Mouse (Mus musculus): Measurements from ENCODE around the gene Plekho1. TPM values are rescaled to one million over a fixed set of nuclear protein-coding genes. Genes with fewer than 3 reads are reported as not detected.
"Not testable (repeated sequence)": the region's sequence is repeated elsewhere in the genome, so short reads cannot be mapped to it uniquely, and the experiment has no call there.

Gene Plekho1
- polyA plus RNA-seq, 2 experiments, result 3.6 to 9.0 TPM

DNA sequence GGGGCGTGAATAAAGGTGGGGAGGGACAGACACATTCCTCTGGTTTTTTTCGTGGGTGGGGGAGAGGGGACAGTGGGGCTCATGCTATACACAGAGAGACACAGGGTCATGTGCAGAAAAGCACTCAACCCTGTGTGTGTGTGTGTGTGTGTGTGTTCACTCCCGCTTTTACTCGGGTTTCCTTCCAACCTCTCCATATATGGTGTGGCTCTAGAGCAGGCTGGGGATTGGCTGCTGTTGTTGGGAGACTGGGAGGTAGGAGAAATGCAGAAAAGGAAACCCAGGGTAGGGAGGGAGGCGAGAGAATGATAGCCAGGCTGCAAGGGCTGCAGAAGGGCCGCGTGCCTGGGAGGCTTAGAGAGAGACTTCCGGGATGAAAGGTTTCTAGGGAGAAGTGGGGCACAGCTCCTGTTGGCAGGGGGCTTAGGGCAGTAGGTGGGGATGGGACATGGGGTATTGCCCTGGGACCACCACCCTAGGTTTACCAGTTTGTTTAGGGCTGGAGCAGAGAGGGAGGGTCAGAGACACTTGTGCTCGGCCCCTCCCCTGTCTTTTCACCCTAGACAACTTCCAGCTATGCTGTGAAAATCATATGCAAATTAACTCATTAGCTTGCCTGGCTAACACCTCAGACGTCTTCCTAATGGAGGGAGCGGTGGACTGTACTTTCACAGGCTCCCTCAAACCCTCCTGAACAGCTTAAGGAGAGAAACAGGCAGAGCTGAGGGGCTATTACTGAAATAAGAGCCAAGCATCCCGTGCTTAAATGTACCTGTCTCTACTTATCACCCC lies 10.4 kb downstream of the Plekho1 start:
- H3K27me3 ChIP-seq (ENCODE audit: control insufficient read depth, insufficient read depth, low read length), result no peaks in the 10 kb centered on the region; the same call in 1 of the 2 replicates
- ATAC-seq (ENCODE audit: insufficient read depth) (peak; percentile 48), DNase-seq (ENCODE audit: low read depth in 3 of 3, low spot score in 3 of 3) (no peak)
- H3K9me3 ChIP-seq (ENCODE audit: control insufficient read depth, low read length), result no peaks in the 10 kb centered on the region
- TF ChIP-seq CTCF (IDR thresholded peaks at IDR 0.05; ENCODE audit: low read depth) (no peak), EP300 (IDR thresholded peaks at IDR 0.05; ENCODE audit: low read depth) (no peak)
- WGBS (ENCODE audit: insufficient replicate concordance), result 14% methylated on average over 12 of the region's 12 CpGs
- no peak overlapping the region for H3K4me3 ChIP-seq (ENCODE audit: insufficient read depth in 1 of 2, low read depth in 2 of 2, low read length in 2 of 2)
- peak overlapping the region; percentile 26 for H3K4me2 ChIP-seq (ENCODE audit: low read depth)
- H3K36me3 ChIP-seq (replicated peaks; ENCODE audit: control insufficient read depth, insufficient read depth, low read depth), result no peaks in the 10 kb centered on the region
- peaks cover 0 to 24% of the 10 kb centered on the region in 2 experiments; a peak in 3 of 4 replicates for H3K4me1 ChIP-seq (replicated peaks; ENCODE audit: control insufficient read depth in 2 of 2, insufficient read depth in 2 of 2, low read length in 1 of 2)
- H3K27ac ChIP-seq, result no peak overlapping the region
- H3K9ac ChIP-seq (replicated peaks), result no peak overlapping the region

DNA sequence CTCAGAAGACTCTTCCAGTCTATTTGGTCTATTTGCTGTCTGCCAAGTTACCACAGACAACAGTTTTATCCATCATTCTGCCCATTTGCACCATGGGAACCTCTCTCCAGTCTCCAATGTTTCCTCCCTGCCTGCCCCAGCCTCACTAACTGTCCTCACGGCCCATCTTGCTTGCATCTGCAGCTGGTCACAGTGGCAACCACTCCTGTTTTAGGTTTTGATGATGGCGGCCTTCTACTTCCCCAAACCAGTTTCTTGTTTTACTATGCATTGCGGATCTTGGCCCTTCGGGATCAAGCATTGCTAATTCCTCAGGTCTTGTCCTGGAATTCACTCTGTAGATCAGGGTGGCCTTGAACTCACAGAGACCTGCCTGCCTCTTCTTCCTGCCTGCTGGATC lies 13.7 kb downstream of the Plekho1 start:
- WGBS (ENCODE audit: insufficient replicate concordance), result 58% methylated on average over 4 of the region's 4 CpGs
- H3K4me1 ChIP-seq (replicated peaks; ENCODE audit: control insufficient read depth in 2 of 2, insufficient read depth in 2 of 2, low read length in 1 of 2), result peaks cover 0 to 20% of the 10 kb centered on the region in 2 experiments; a peak in 3 of 4 replicates
- H3K36me3 ChIP-seq (replicated peaks; ENCODE audit: control insufficient read depth, insufficient read depth, low read depth), result no peaks in the 10 kb centered on the region
- no peak overlapping the region for H3K9ac ChIP-seq (replicated peaks)
- no peak overlapping the region for H3K4me3 ChIP-seq (ENCODE audit: insufficient read depth in 1 of 2, low read depth in 2 of 2, low read length in 2 of 2)
- H3K27me3 ChIP-seq (ENCODE audit: control insufficient read depth, insufficient read depth, low read length), result no peaks in the 10 kb centered on the region; the same call in 1 of the 2 replicates
- ATAC-seq (ENCODE audit: insufficient read depth), result no peak
- no peak for TF ChIP-seq EP300 (IDR thresholded peaks at IDR 0.05; ENCODE audit: low read depth)
- no peak for TF ChIP-seq CTCF (IDR thresholded peaks at IDR 0.05; ENCODE audit: low read depth)
- DNase-seq (ENCODE audit: low read depth in 3 of 3, low spot score in 3 of 3), result no peak
- H3K4me2 ChIP-seq (ENCODE audit: low read depth), result no peak overlapping the region
- no peaks in the 10 kb centered on the region for H3K9me3 ChIP-seq (ENCODE audit: control insufficient read depth, low read length)
- H3K27ac ChIP-seq, result no peak overlapping the region

DNA sequence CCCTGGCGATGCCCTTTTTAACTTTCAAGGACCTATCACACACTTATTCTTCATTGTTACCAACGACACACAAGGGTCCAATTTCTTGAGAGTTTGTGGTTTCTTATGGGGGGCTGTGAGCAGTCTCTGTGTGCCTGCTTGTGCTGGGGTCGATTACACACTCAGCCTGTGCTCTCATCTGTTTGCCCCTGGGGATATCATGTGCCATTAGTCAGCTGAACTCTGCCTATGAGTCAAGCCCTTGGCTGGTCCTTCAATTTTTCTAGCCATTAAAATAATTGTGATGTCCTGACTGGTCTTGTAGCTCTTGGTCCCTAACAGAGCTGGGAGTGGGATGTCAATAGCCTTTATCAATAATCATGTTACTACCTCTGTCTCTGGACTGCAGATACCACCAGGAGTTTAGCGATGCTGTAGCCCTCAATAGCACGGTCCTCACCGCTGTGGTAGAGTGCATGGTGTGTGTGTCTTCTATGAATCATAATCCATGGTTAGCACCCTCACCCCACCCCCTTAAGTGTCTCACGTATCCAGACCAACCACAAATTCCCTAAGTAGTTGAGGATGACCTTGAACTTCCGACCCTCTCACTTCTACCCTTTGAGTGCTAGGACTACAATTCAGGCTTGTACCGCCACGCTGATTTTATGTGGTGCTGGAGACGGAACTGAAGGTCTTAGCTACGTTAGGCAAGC lies 15.4 kb downstream of the Plekho1 start:
- Histone ChIP-seq H3K36me3 (replicated peaks; ENCODE audit: control insufficient read depth, insufficient read depth, low read depth) (no peaks in the 10 kb centered on the region), H3K4me1 (replicated peaks; ENCODE audit: control insufficient read depth in 2 of 2, insufficient read depth in 2 of 2, low read length in 1 of 2) (peaks cover 0 to 4% of the 10 kb centered on the region in 2 experiments; a peak in 2 of 4 replicates), H3K4me3 (ENCODE audit: insufficient read depth in 1 of 2, low read depth in 2 of 2, low read length in 2 of 2) (no peak overlapping the region), H3K27ac (no peak overlapping the region), H3K9ac (replicated peaks) (no peak overlapping the region), H3K4me2 (ENCODE audit: low read depth) (no peak overlapping the region), H3K9me3 (ENCODE audit: control insufficient read depth, low read length) (no peaks in the 10 kb centered on the region), H3K27me3 (ENCODE audit: control insufficient read depth, insufficient read depth, low read length) (no peaks in the 10 kb centered on the region)
- DNase-seq (ENCODE audit: low read depth in 3 of 3, low spot score in 3 of 3), result no peak
- TF ChIP-seq EP300 (IDR thresholded peaks at IDR 0.05; ENCODE audit: low read depth), result no peak
- TF ChIP-seq CTCF (IDR thresholded peaks at IDR 0.05; ENCODE audit: low read depth), result no peak
- 71% methylated on average over 12 of the region's 12 CpGs for WGBS (ENCODE audit: insufficient replicate concordance)
- no peak for ATAC-seq (ENCODE audit: insufficient read depth)

DNA sequence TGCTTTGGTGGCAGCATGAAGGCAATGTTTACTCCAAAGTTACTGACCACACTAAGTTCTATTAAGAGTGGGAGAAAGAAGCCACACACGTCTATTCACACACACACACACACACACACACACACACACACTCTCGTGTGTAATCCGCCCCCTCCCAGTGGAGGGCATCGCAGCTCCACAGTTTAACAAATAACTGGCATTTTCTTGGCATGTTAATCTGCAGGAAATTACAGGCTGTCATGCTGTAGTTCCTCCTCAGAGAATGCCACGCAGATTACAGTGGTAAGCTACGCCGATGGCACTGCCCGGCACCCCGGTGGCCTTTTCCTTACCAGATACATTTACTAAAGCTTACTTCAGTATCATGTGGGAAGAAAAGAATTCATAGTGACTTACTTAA lies 17.5 kb downstream of the Plekho1 start:
- Histone ChIP-seq H3K9ac (replicated peaks) (no peak overlapping the region), H3K4me2 (ENCODE audit: low read depth) (no peak overlapping the region), H3K36me3 (replicated peaks; ENCODE audit: control insufficient read depth, insufficient read depth, low read depth) (no peaks in the 10 kb centered on the region), H3K4me3 (ENCODE audit: insufficient read depth in 1 of 2, low read depth in 2 of 2, low read length in 2 of 2) (no peak overlapping the region), H3K27me3 (ENCODE audit: control insufficient read depth, insufficient read depth, low read length) (peaks cover 12% of the 10 kb centered on the region), H3K27ac (no peak overlapping the region), H3K4me1 (replicated peaks; ENCODE audit: control insufficient read depth in 2 of 2, insufficient read depth in 2 of 2, low read length in 1 of 2) (no peaks in the 10 kb centered on the region), H3K9me3 (ENCODE audit: control insufficient read depth, low read length) (no peaks in the 10 kb centered on the region)
- no peak for ATAC-seq (ENCODE audit: insufficient read depth)
- WGBS (ENCODE audit: insufficient replicate concordance), result 75% methylated on average over 9 of the region's 9 CpGs
- TF ChIP-seq CTCF (IDR thresholded peaks at IDR 0.05; ENCODE audit: low read depth), result no peak
- TF ChIP-seq EP300 (IDR thresholded peaks at IDR 0.05; ENCODE audit: low read depth), result no peak
- no peak for DNase-seq (ENCODE audit: low read depth in 3 of 3, low spot score in 3 of 3)

DNA sequence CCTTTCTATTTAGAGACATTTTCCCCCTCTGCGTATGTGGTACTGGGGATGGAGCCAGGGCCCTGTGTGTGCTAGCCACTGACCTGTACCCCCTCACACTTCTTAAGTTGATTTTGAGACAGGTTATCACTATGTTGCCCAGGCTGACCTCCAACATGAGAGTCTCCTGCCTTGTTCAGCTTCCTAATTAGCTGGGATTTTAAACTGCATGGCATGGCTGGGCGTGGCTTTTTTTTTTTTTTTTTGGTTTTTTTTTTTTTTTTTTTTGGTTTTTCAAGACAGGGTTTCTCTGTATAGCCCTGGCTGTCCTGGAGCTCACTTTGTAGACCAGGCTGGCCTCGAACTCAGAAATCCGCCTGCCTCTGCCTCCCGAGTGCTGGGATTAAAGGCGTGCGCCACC lies 18.2 kb downstream of the Plekho1 start:
- not testable (repeated sequence) for H3K36me3 ChIP-seq (replicated peaks; ENCODE audit: control insufficient read depth, insufficient read depth, low read depth); H3K9me3 ChIP-seq (ENCODE audit: control insufficient read depth, low read length); DNase-seq (ENCODE audit: low read depth in 3 of 3, low spot score in 3 of 3); H3K4me1 ChIP-seq (replicated peaks; ENCODE audit: control insufficient read depth in 2 of 2, insufficient read depth in 2 of 2, low read length in 1 of 2); H3K4me3 ChIP-seq (ENCODE audit: insufficient read depth in 1 of 2, low read depth in 2 of 2, low read length in 2 of 2); H3K27ac ChIP-seq; H3K9ac ChIP-seq (replicated peaks); H3K4me2 ChIP-seq (ENCODE audit: low read depth); ATAC-seq (ENCODE audit: insufficient read depth)
- H3K27me3 ChIP-seq (ENCODE audit: control insufficient read depth, insufficient read depth, low read length), result peaks cover 19% of the 10 kb centered on the region
- WGBS (ENCODE audit: insufficient replicate concordance), result 74% methylated on average over 7 of the region's 7 CpGs

All from liver, embryonic 14.5 days (tissue).